Mouse (Mus musculus) ES-E14 (cell line): Measurements from ENCODE around the gene Dcaf15. TPM values are rescaled to one million over a fixed set of nuclear protein-coding genes. Genes with fewer than 3 reads are reported as not detected.

Experiments
- DNase-seq: peaks from one replicate; pipeline ENCODE4 v3.0.0-alpha.2; 2013; ENCODE audit warnings: low read depth, low spot score
- H3K27ac ChIP-seq: 2 replicates; pipeline ENCODE4 v1.5.1; 2012; ENCODE audit warnings: low read depth, mild to moderate bottlenecking, low read length, moderate library complexity, mixed read lengths; ENCODE audit not compliant: poor library complexity, insufficient read depth, severe bottlenecking
- H3K36me3 ChIP-seq: 2 replicates; pipeline ENCODE4 v1.6.1; 2012; ENCODE audit warnings: mild to moderate bottlenecking, low read length, moderate library complexity, mixed read lengths; ENCODE audit not compliant: control insufficient read depth, poor library complexity, insufficient read depth, severe bottlenecking
- H3K4me1 ChIP-seq, 2 experiments: fragments of 150-350 bp in 1 of 2; sonication (generic) in 1 of 2; 2 replicates each; pipeline ENCODE4 v1.6.1; 2012; ENCODE audit warnings: low read length in 2 of 2, mild to moderate bottlenecking in 1 of 2, mixed read lengths in 1 of 2; ENCODE audit not compliant: control insufficient read depth in 2 of 2, insufficient read depth in 2 of 2, poor library complexity in 1 of 2
- H3K4me3 ChIP-seq, 2 experiments: fragments of 150-350 bp in 1 of 2; sonication (generic) in 1 of 2; 2 replicates each; pipeline ENCODE4 v1.5.1; 2012; ENCODE audit warnings: low read length in 2 of 2, low read depth in 1 of 2, mild to moderate bottlenecking in 1 of 2, mixed read lengths in 1 of 2; ENCODE audit not compliant: insufficient read depth in 1 of 2, poor library complexity in 1 of 2, severe bottlenecking in 1 of 2
- H3K9ac ChIP-seq: 2 replicates; pipeline ENCODE4 v1.6.1; 2012; ENCODE audit warnings: low read depth, mild to moderate bottlenecking, low read length, mixed read lengths; ENCODE audit not compliant: poor library complexity, insufficient read depth, severe bottlenecking
- H3K9me3 ChIP-seq: fragments of 150-350 bp; sonication (generic); 2 replicates; pipeline ENCODE4 v1.6.1; 2012; ENCODE audit warnings: low read depth, mild to moderate bottlenecking, low read length; ENCODE audit not compliant: control insufficient read depth, insufficient read depth
- CHD2 ChIP-seq: IDR thresholded peaks from 2 replicates; pipeline ENCODE4 v1.6.1; 2014; ENCODE audit warnings: mild to moderate bottlenecking, low read depth, low read length, inconsistent platforms
- HCFC1 ChIP-seq: IDR thresholded peaks from 2 replicates; pipeline ENCODE4 v1.6.1; 2012; ENCODE audit warnings: low read length, inconsistent platforms, borderline replicate concordance; ENCODE audit not compliant: insufficient read depth
- MAFK ChIP-seq: IDR thresholded peaks from 2 replicates; pipeline ENCODE4 v1.6.1; 2014; ENCODE audit warnings: mild to moderate bottlenecking, low read depth, low read length, inconsistent platforms; ENCODE audit not compliant: insufficient read depth
- ZC3H11A ChIP-seq: IDR thresholded peaks from 2 replicates; pipeline ENCODE4 v1.6.1; 2012; ENCODE audit warnings: low read depth, mild to moderate bottlenecking, inconsistent platforms, low read length, borderline replicate concordance
- ZNF384 ChIP-seq: IDR thresholded peaks from 2 replicates; pipeline ENCODE4 v1.6.1; 2012; ENCODE audit warnings: low read depth, low read length, inconsistent platforms
- in situ Hi-C, 2 experiments: fragments of 600-800 bp; cut with MboI; formaldehyde crosslinking; loops; one replicate each; pipeline ENCODE4 v1.15.1; 2025; ENCODE audit warnings: low sequenced_read_pairs in 2 of 2, inconsistent platforms in 1 of 2; ENCODE audit not compliant: unreplicated experiment in 2 of 2
- total RNA-seq: library from RNA; depleted of rRNA; stranded (reverse); fragments of 300-350 nt; gene quantifications from 2 replicates; pipeline ENCODE4 v1.2.3, GENCODE M21; 2012

Gene Dcaf15
- total RNA-seq, 1 experiment, result 53.5 TPM

DNA sequence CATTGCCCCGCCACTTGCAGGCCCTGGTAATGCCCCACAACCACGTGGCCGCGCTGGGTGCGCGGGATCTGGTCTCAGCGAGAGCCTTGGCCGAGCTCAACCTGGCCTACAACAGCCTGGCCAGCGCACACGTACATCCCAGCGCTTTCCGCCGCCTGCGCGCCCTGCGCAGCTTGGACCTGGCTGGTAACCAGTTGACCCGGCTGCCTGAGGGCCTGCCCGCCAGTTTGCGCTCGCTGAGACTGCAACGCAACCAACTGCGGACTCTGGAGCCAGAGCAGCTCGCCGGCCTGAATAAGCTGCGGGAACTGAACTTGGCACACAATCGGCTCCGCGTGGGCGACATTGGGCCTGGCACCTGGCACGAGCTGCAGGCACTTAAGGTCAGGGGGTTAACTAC is 26.2 kb upstream of the Dcaf15 start:
- Histone ChIP-seq H3K4me1 (peaks cover 2 to 25% of the 10 kb centered on the region in 2 experiments; a peak in 1 of 4 replicates), H3K36me3 (peaks cover 25% of the 10 kb centered on the region), H3K27ac (no peak overlapping the region), H3K4me3 (peak overlapping the region; percentile 37 to 41), H3K9ac (peak overlapping the region; percentile 45), H3K9me3 (no peaks in the 10 kb centered on the region)
- DNase-seq, result no peak
- in situ Hi-C loops, result no loop called here
- TF ChIP-seq ZNF384 (no peak), MAFK (no peak), HCFC1 (no peak), ZC3H11A (no peak)

DNA sequence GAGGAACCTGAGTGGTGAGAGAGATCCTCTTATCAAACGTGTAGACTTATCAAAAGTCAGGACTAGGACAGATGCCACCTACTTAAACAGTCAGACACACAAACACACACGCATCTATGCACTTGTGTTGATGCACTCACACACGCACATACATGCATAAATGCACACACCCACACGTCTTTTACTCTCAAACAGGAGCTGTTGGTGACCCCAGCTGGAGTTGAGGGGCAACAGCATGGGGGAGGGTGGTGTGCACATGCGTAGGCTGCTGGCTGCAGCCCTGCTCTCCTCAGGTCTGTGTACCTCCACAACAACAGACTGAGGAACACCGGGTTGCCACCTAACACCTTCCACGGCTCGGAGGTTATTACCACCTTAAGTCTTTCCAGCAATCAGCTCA is 23.7 kb upstream of the Dcaf15 start:
- peaks cover 2 to 29% of the 10 kb centered on the region in 2 experiments; a peak in 1 of 4 replicates for H3K4me1 ChIP-seq
- no peaks in the 10 kb centered on the region for H3K9me3 ChIP-seq
- TF ChIP-seq ZNF384 (no peak), MAFK (no peak), HCFC1 (no peak), ZC3H11A (no peak), CHD2 (no peak)
- H3K9ac ChIP-seq, result no peak overlapping the region
- in situ Hi-C loops, result no loop called here
- H3K4me3 ChIP-seq, result no peak overlapping the region
- H3K27ac ChIP-seq, result no peak overlapping the region
- peaks cover 6% of the 10 kb centered on the region; the same call in 1 of the 2 replicates for H3K36me3 ChIP-seq
- DNase-seq, result no peak

- in situ Hi-C loops, result no loop called here
- peak overlapping the region; percentile 31 to 50 for H3K4me3 ChIP-seq
- H3K9ac ChIP-seq, result peak overlapping the region; percentile 42; the same call in 1 of the 2 replicates
- no peak for DNase-seq
- H3K27ac ChIP-seq, result no peak overlapping the region
- H3K9me3 ChIP-seq, result no peaks in the 10 kb centered on the region
- TF ChIP-seq HCFC1 (no peak), CHD2 (no peak), ZNF384 (no peak), ZC3H11A (no peak), MAFK (no peak)
- peaks cover 2 to 29% of the 10 kb centered on the region in 2 experiments; a peak in 1 of 4 replicates for H3K4me1 ChIP-seq
- H3K36me3 ChIP-seq, result no peaks in the 10 kb centered on the region
Measured at GRCm38 (mm10) chr8:84127202-84127901, 22.8 kb upstream of the Dcaf15 start.

- H3K4me1 ChIP-seq, result peaks cover 2 to 27% of the 10 kb centered on the region in 2 experiments; a peak in 1 of 4 replicates
- no peak overlapping the region for H3K9ac ChIP-seq
- in situ Hi-C loops, result no loop called here
- TF ChIP-seq ZC3H11A (no peak), CHD2 (no peak), MAFK (no peak), ZNF384 (no peak)
- H3K36me3 ChIP-seq, result no peaks in the 10 kb centered on the region
- H3K4me3 ChIP-seq, result no peak overlapping the region
- no peaks in the 10 kb centered on the region for H3K9me3 ChIP-seq
- H3K27ac ChIP-seq, result no peak overlapping the region
- no peak for DNase-seq
Measured at GRCm38 (mm10) chr8:84126742-84127141, 22.2 kb upstream of the Dcaf15 start.

DNA sequence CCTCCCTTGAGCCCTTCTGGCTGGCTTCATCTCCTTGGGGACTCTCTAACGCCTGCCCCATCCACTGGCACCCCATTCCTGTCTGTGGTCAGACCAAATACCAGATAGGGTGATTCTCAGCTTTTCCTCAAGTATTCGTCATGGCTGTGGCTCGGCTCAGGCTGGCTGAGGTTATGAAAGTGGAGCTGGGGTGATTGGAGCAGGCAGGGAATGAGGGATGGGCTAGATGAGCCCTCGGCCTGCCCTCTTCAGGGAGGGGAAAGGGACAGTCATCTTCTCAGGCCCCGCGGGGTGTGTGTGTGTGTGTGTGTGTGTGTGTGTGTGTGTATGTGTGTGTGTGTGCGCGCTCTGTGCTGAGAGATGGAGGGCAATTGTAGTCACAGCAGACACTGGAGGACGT is 21.1 kb upstream of the Dcaf15 start, which contains the start of gene Podnl1:
Podnl1 (plus strand) TSS at position 334 of the 400 bp plus-strand sequence.
- H3K4me3 ChIP-seq, result no peak within 1 kb of the TSS
- H3K36me3 ChIP-seq, result no peaks in the 10 kb centered on the region
- no peak for DNase-seq
- no peaks in the 10 kb centered on the region for H3K9me3 ChIP-seq
- H3K27ac ChIP-seq, result no peak within 1 kb of the TSS
- H3K9ac ChIP-seq, result no peak within 1 kb of the TSS
- H3K4me1 ChIP-seq, result peaks cover 2 to 25% of the 10 kb centered on the region in 2 experiments; a peak in 1 of 4 replicates
- in situ Hi-C loops, result no loop called here
- no peak for TF ChIP-seq HCFC1
- no peak for TF ChIP-seq ZNF384
- no peak for TF ChIP-seq CHD2
- no peak for TF ChIP-seq MAFK
- TF ChIP-seq ZC3H11A, result no peak
